Mouse (Mus musculus) liver, embryonic 14.5 days (tissue): Measurements from ENCODE around the gene Gata2. TPM values are rescaled to one million over a fixed set of nuclear protein-coding genes. Genes with fewer than 3 reads are reported as not detected.

Experiments used
- ATAC-seq: fragments of 200-750 bp; cut with Nextera tagmentation; 2 replicates; pipeline ENCODE4 v1.8.0; 2017; ENCODE audit warnings: moderate number of reproducible peaks, mild to moderate bottlenecking, moderate library complexity; ENCODE audit not compliant: insufficient read depth
- DNase-seq, 3 experiments: peaks; one replicate each; pipeline ENCODE4 v3.0.0-alpha.2; 2012 to 2013; ENCODE audit warnings: low read depth in 3 of 3, low spot score in 3 of 3
- H3K27ac ChIP-seq: fragments of 300-500 bp; sonication (generic); 2 replicates; pipeline ENCODE4 v1.5.1; 2014; ENCODE audit warnings: moderate library complexity, mild to moderate bottlenecking, control low read depth, inconsistent platforms
- H3K27me3 ChIP-seq: fragments of 300-500 bp; sonication (generic); 2 replicates; pipeline ENCODE4 v1.6.1; 2014; ENCODE audit warnings: mild to moderate bottlenecking, low read length, moderate library complexity; ENCODE audit not compliant: control insufficient read depth, insufficient read depth
- H3K36me3 ChIP-seq: fragments of 300-500 bp; sonication (generic); replicated peaks from 2 replicates; pipeline ENCODE4 v1.6.1; 2014; ENCODE audit warnings: low read depth; ENCODE audit not compliant: control insufficient read depth, insufficient read depth
- H3K4me1 ChIP-seq, 2 experiments: fragments of 200-500 bp in 1 of 2; fragments of 300-500 bp in 1 of 2; sonication (generic) in 1 of 2; replicated peaks; 2 replicates each; pipeline ENCODE4 v1.6.1; 2012 to 2014; ENCODE audit warnings: antibody characterized with exemption in 1 of 2, inconsistent platforms in 1 of 2, low read length in 1 of 2; ENCODE audit not compliant: control insufficient read depth in 2 of 2, insufficient read depth in 2 of 2
- H3K4me2 ChIP-seq: fragments of 300-500 bp; sonication (generic); 2 replicates; pipeline ENCODE4 v1.6.1; 2014; ENCODE audit warnings: low read depth, mild to moderate bottlenecking, control low read depth, moderate library complexity
- H3K4me3 ChIP-seq, 2 experiments: fragments of 200-500 bp in 1 of 2; fragments of 300-500 bp in 1 of 2; sonication (generic) in 1 of 2; 2 replicates each; pipeline ENCODE4 v1.5.1; 2012 to 2014; ENCODE audit warnings: low read depth in 2 of 2, low read length in 2 of 2, mild to moderate bottlenecking in 2 of 2, control low read depth in 1 of 2, inconsistent platforms in 1 of 2, moderate library complexity in 1 of 2; ENCODE audit not compliant: insufficient read depth in 1 of 2
- H3K9ac ChIP-seq: fragments of 300-500 bp; sonication (generic); replicated peaks from 2 replicates; pipeline ENCODE4 v1.6.1; 2014; ENCODE audit warnings: mild to moderate bottlenecking, control low read depth, moderate library complexity
- H3K9me3 ChIP-seq: fragments of 300-500 bp; sonication (generic); 2 replicates; pipeline ENCODE4 v1.6.1; 2016; ENCODE audit warnings: low read length, mixed read lengths; ENCODE audit not compliant: control insufficient read depth
- CTCF ChIP-seq: IDR thresholded peaks from 2 replicates; pipeline ENCODE4 v1.5.1; 2016; ENCODE audit warnings: antibody characterized with exemption, low read depth, control low read depth
- EP300 ChIP-seq: IDR thresholded peaks from 2 replicates; pipeline ENCODE4 v1.6.1; 2016; ENCODE audit warnings: antibody characterized with exemption, low read depth
- WGBS: fragments of 180-500 bp; shearing (Covaris S2); extraction: QIAGEN DNeasy Blood & Tissue Kit; methylation state at CpG from one replicate; pipeline ENCODE4 v1.1.7; 2014; ENCODE audit not compliant: insufficient replicate concordance; 5-methylcytosine and 5-hydroxymethylcytosine counted together
- polyA plus RNA-seq, 2 experiments: library from polyadenylated mRNA; depleted of rRNA in 1 of 2; stranded (reverse) in 1 of 2; unstranded in 1 of 2; fragments of >200 nt; fragmentation: Nextera tagmentation in 1 of 2; extraction: Ambion mirVana in 1 of 2; gene quantifications; 2 replicates each; pipeline versions ENCODE4 v1.2.1 to v1.2.3; 2012 to 2014

The Gata2 gene
- polyA plus RNA-seq, 2 experiments: 2.8 to 3.1 TPM

GRCm38 (mm10) chr6:88190043-88190309 lies 3.7 kb upstream of the Gata2 start:
- ATAC-seq (no peak), DNase-seq (no peak)
- Histone ChIP-seq H3K9me3 (no peaks in the 10 kb centered on the region), H3K4me2 (peak overlapping the region; percentile 72), H3K9ac (no peak overlapping the region), H3K27me3 (peaks cover 62% of the 10 kb centered on the region), H3K4me1 (peaks cover 2 to 7% of the 10 kb centered on the region in 2 experiments; a peak in 3 of 4 replicates), H3K27ac (no peak overlapping the region), H3K36me3 (no peaks in the 10 kb centered on the region), H3K4me3 (peak overlapping the region; percentile 60 to 61)
- WGBS: 13% methylated on average over 13 of the region's 13 CpGs
- TF ChIP-seq EP300 (no peak), CTCF (no peak)

GRCm38 (mm10) chr6:88190310-88191023 lies 3.2 kb upstream of the Gata2 start:
- WGBS: 11% methylated on average over 49 of the region's 49 CpGs
- Histone ChIP-seq H3K4me2 (peak overlapping the region; percentile 72), H3K4me1 (peaks cover 2 to 7% of the 10 kb centered on the region in 2 experiments; a peak in 3 of 4 replicates), H3K9me3 (no peaks in the 10 kb centered on the region), H3K27me3 (peaks cover 67% of the 10 kb centered on the region), H3K4me3 (no peak overlapping the region), H3K36me3 (no peaks in the 10 kb centered on the region), H3K27ac (no peak overlapping the region), H3K9ac (no peak overlapping the region)
- ATAC-seq: no peak
- TF ChIP-seq EP300 (no peak), CTCF (no peak)
- DNase-seq: peak in 1 of 3 experiments; percentile 18

- TF ChIP-seq CTCF: no peak
- TF ChIP-seq EP300: no peak
- no peak for ATAC-seq
- H3K27ac ChIP-seq: no peak overlapping the region
- 41% methylated on average over 6 of the region's 6 CpGs for WGBS
- no peak overlapping the region for H3K4me2 ChIP-seq
- no peak overlapping the region for H3K4me3 ChIP-seq
- no peaks in the 10 kb centered on the region for H3K36me3 ChIP-seq
- DNase-seq: no peak
- peaks cover 72% of the 10 kb centered on the region for H3K27me3 ChIP-seq
- H3K9me3 ChIP-seq: no peaks in the 10 kb centered on the region
- H3K4me1 ChIP-seq: peaks cover 2 to 7% of the 10 kb centered on the region in 2 experiments; a peak in 3 of 4 replicates
- H3K9ac ChIP-seq: no peak overlapping the region
These were observed 2.7 kb upstream of the Gata2 start for GRCm38 (mm10) chr6:88191024-88191365.

- Histone ChIP-seq H3K9me3 (no peaks in the 10 kb centered on the region), H3K4me3 (no peak overlapping the region), H3K4me2 (no peak overlapping the region), H3K9ac (no peak overlapping the region), H3K4me1 (peaks cover 2 to 7% of the 10 kb centered on the region in 2 experiments; a peak in 3 of 4 replicates), H3K36me3 (no peaks in the 10 kb centered on the region), H3K27ac (no peak overlapping the region), H3K27me3 (peaks cover 78% of the 10 kb centered on the region)
- no peak for ATAC-seq
- TF ChIP-seq CTCF: no peak
- TF ChIP-seq EP300: peak; percentile 34; the same call in 1 of the 2 replicates
- DNase-seq: no peak
- WGBS: 10% methylated on average over 4 of the region's 4 CpGs
These were observed 2.1 kb upstream of the Gata2 start for GRCm38 (mm10) chr6:88191411-88192070.

GRCm38 (mm10) chr6:88192756-88193155 lies 935 bp upstream of the Gata2 start:
- Histone ChIP-seq H3K9me3 (no peaks in the 10 kb centered on the region), H3K27ac (no peak overlapping the region), H3K4me3 (no peak overlapping the region), H3K4me2 (no peak overlapping the region), H3K9ac (no peak overlapping the region), H3K4me1 (peaks cover 2 to 7% of the 10 kb centered on the region in 2 experiments; a peak in 3 of 4 replicates), H3K36me3 (no peaks in the 10 kb centered on the region), H3K27me3 (peaks cover 90% of the 10 kb centered on the region)
- DNase-seq (no peak), ATAC-seq (no peak)
- 33% methylated on average over 8 of the region's 8 CpGs for WGBS
- TF ChIP-seq CTCF (no peak), EP300 (no peak)
